Mouse (Mus musculus) CH12.LX (cell line): ENCODE results near the gene 1700018B08Rik. TPM values are rescaled to one million over a fixed set of nuclear protein-coding genes. Genes with fewer than 3 reads are reported as not detected.

Experiments
- DNase-seq: peaks from one replicate; pipeline ENCODE4 v3.0.0-alpha.2; 2013; ENCODE audit errors: extremely low read depth
- H3K27ac ChIP-seq: 2 replicates; pipeline ENCODE4 v1.5.1; 2012; ENCODE audit warnings: low read depth, mild to moderate bottlenecking, control low read depth, moderate library complexity; ENCODE audit not compliant: insufficient read depth
- H3K27me3 ChIP-seq: replicated peaks from 2 replicates; pipeline ENCODE3; 2012; ENCODE audit warnings: inconsistent platforms
- H3K36me3 ChIP-seq, 2 experiments: replicated peaks in 1 of 2; 2 replicates each; pipeline versions ENCODE3 to v1.6.1; 2012; ENCODE audit warnings: inconsistent platforms in 1 of 2, low read length in 1 of 2, mild to moderate bottlenecking in 1 of 2, mixed read lengths in 1 of 2, moderate library complexity in 1 of 2; ENCODE audit not compliant: control insufficient read depth in 1 of 2, insufficient read depth in 1 of 2
- H3K4me1 ChIP-seq, 2 experiments: 2 replicates each; pipeline ENCODE4 v1.6.1; 2012; ENCODE audit warnings: inconsistent platforms in 1 of 2, moderate library complexity in 1 of 2; ENCODE audit not compliant: insufficient read depth in 2 of 2, control insufficient read depth in 1 of 2
- H3K4me2 ChIP-seq: 2 replicates; pipeline ENCODE4 v1.6.1; 2012; ENCODE audit warnings: low read depth, mild to moderate bottlenecking, control low read depth; ENCODE audit not compliant: poor library complexity, insufficient read depth, severe bottlenecking
- H3K4me3 ChIP-seq, 3 experiments: fragments of 150-350 bp in 1 of 3; sonication (generic) in 1 of 3; replicated peaks in 1 of 3; 2 replicates each; pipeline versions ENCODE3 to v1.5.1; 2011 to 2012; ENCODE audit warnings: low read depth in 2 of 3, low read length in 2 of 3, mild to moderate bottlenecking in 2 of 3, moderate library complexity in 2 of 3, control low read depth in 1 of 3, improper control_type of control experiment in 1 of 3, inconsistent platforms in 1 of 3, mixed read lengths in 1 of 3; ENCODE audit not compliant: poor library complexity in 1 of 3
- H3K79me2 ChIP-seq: replicated peaks from 2 replicates; pipeline ENCODE4 v1.6.1; 2012; ENCODE audit warnings: mild to moderate bottlenecking, moderate library complexity; ENCODE audit not compliant: control insufficient read depth, poor library complexity, insufficient read depth, severe bottlenecking; ENCODE audit errors: extremely low read depth
- H3K9ac ChIP-seq: 2 replicates; pipeline ENCODE4 v1.6.1; 2012; ENCODE audit warnings: low read depth, mild to moderate bottlenecking, control low read depth, moderate library complexity; ENCODE audit not compliant: insufficient read depth
- H3K9me3 ChIP-seq: replicated peaks from 2 replicates; pipeline ENCODE3; 2012; ENCODE audit warnings: low read length, inconsistent platforms, mixed read lengths
- BHLHE40 ChIP-seq: IDR thresholded peaks from 2 replicates; pipeline ENCODE4 v1.6.1; 2011; ENCODE audit warnings: mild to moderate bottlenecking, low read depth, low read length, improper control_type of control experiment
- CHD1 ChIP-seq: IDR thresholded peaks from 2 replicates; pipeline ENCODE4 v1.6.1; 2012; ENCODE audit warnings: low read depth, low read length, improper control_type of control experiment, inconsistent platforms
- CHD2 ChIP-seq: IDR thresholded peaks from 2 replicates; pipeline ENCODE4 v1.6.1; 2011; ENCODE audit warnings: low read length, improper control_type of control experiment
- EP300 ChIP-seq: IDR thresholded peaks from 2 replicates; pipeline ENCODE4 v1.6.1; 2011; ENCODE audit warnings: low read length, improper control_type of control experiment
- ETS1 ChIP-seq: conservative IDR thresholded peaks from 2 replicates; pipeline ENCODE4 v1.6.1; 2012; ENCODE audit warnings: low read depth, mild to moderate bottlenecking, inconsistent platforms, low read length, improper control_type of control experiment, moderate library complexity
- HCFC1 ChIP-seq: IDR thresholded peaks from 2 replicates; pipeline ENCODE4 v1.6.1; 2012; ENCODE audit warnings: low read depth, mild to moderate bottlenecking, inconsistent platforms, low read length, improper control_type of control experiment
- IRF4 ChIP-seq: IDR thresholded peaks from 2 replicates; pipeline ENCODE4 v1.6.1; 2014; ENCODE audit warnings: low read depth, mild to moderate bottlenecking, inconsistent platforms, low read length, improper control_type of control experiment
- JUND ChIP-seq: conservative IDR thresholded peaks from 2 replicates; pipeline ENCODE4 v1.6.1; 2011; ENCODE audit warnings: low read depth, low read length, improper control_type of control experiment
- MAFK ChIP-seq: IDR thresholded peaks from 2 replicates; pipeline ENCODE4 v1.6.1; 2011; ENCODE audit warnings: low read length, improper control_type of control experiment; ENCODE audit not compliant: insufficient replicate concordance
- MAZ ChIP-seq: IDR thresholded peaks from 2 replicates; pipeline ENCODE4 v1.6.1; 2012; ENCODE audit warnings: low read depth, mild to moderate bottlenecking, inconsistent platforms, low read length, improper control_type of control experiment, moderate library complexity
- MEF2A ChIP-seq: IDR thresholded peaks from 2 replicates; pipeline ENCODE4 v1.6.1; 2014; ENCODE audit warnings: low read depth, mild to moderate bottlenecking, inconsistent platforms, low read length, improper control_type of control experiment, borderline replicate concordance
- NELFE ChIP-seq: IDR thresholded peaks from 2 replicates; pipeline ENCODE4 v1.6.1; 2011; ENCODE audit warnings: low read depth, low read length, improper control_type of control experiment
- RAD21 ChIP-seq: IDR thresholded peaks from 2 replicates; pipeline ENCODE4 v1.6.1; 2011; ENCODE audit warnings: low read depth, mild to moderate bottlenecking, low read length, improper control_type of control experiment, moderate library complexity
- RCOR1 ChIP-seq: conservative IDR thresholded peaks from 2 replicates; pipeline ENCODE4 v1.6.1; 2012; ENCODE audit warnings: low read depth, mild to moderate bottlenecking, inconsistent platforms, low read length, improper control_type of control experiment
- SMC3 ChIP-seq: IDR thresholded peaks from 2 replicates; pipeline ENCODE4 v1.6.1; 2011; ENCODE audit warnings: low read depth, low read length, improper control_type of control experiment
- TBP ChIP-seq: conservative IDR thresholded peaks from 2 replicates; pipeline ENCODE4 v1.6.1; 2011; ENCODE audit warnings: low read depth, low read length, improper control_type of control experiment
- TCF12 ChIP-seq: IDR thresholded peaks from 2 replicates; pipeline ENCODE4 v1.6.1; 2014; ENCODE audit warnings: low read depth, mild to moderate bottlenecking, inconsistent platforms, low read length, improper control_type of control experiment
- UBTF ChIP-seq: IDR thresholded peaks from 2 replicates; pipeline ENCODE4 v1.6.1; 2012; ENCODE audit warnings: low read depth, mild to moderate bottlenecking, inconsistent platforms, low read length, improper control_type of control experiment, moderate library complexity
- USF1 ChIP-seq: IDR thresholded peaks from 2 replicates; pipeline ENCODE4 v1.6.1; 2014; ENCODE audit warnings: low read depth, mild to moderate bottlenecking, inconsistent platforms, low read length, improper control_type of control experiment
- USF2 ChIP-seq: conservative IDR thresholded peaks from 2 replicates; pipeline ENCODE4 v1.6.1; 2011; ENCODE audit warnings: low read depth, low read length, improper control_type of control experiment
- ZMIZ1 ChIP-seq: IDR thresholded peaks from 2 replicates; pipeline ENCODE4 v1.6.1; 2012; ENCODE audit warnings: low read depth, mild to moderate bottlenecking, inconsistent platforms, low read length, improper control_type of control experiment
- dilution Hi-C: fragments of 300-500 bp; cut with MboI; formaldehyde crosslinking; loops from 2 replicates; pipeline ENCODE4 v1.14.3; 2020; ENCODE audit warnings: low sequenced_read_pairs; ENCODE audit not compliant: extremely low pct_unique_long_range_greater_than_20kb, extremely low pct_ligation_motif_present
- in situ Hi-C: fragments of 300-500 bp; cut with MboI; formaldehyde crosslinking; loops from 3 replicates; pipeline ENCODE4 v1.14.3; 2019; ENCODE audit warnings: low sequenced_read_pairs, low pct_ligation_motif_present, low pct_unique_long_range_greater_than_20kb, mixed read lengths
- polyA plus RNA-seq: library from polyadenylated mRNA; unstranded; fragments of >175 nt; gene quantifications from 2 replicates; pipeline ENCODE4 v1.2.1, GENCODE M21; 2012; ENCODE audit warnings: low read depth; ENCODE audit not compliant: insufficient read length
- total RNA-seq, 2 experiments: library from RNA; depleted of rRNA; stranded (reverse); fragments of 300-350 nt in 1 of 2; fragments of >200 nt in 1 of 2; gene quantifications; 2 replicates each; pipeline ENCODE4 v1.2.3; 2012 to 2014

Gene 1700018B08Rik
- total and polyA plus RNA-seq, 3 experiments, result not detected

DNA sequence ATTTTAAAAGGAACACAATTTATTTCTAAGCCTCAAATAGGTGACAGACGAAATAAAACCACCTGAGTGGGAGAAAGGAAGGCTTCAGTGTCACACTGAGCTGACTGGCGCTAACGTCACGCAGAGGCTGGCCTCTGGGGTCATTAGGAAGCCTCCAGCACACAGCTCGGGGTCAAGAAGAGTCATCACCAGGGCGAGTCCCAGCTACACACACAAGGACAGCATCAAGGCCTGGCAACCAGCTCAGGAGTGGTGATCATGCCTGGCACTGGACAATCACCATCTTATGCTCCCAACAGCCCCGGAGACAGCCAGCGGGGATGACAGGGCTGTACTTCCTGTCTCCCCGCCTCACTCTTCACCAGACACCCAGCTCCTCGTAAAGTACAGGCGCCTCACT, 13.6 kb upstream of the 1700018B08Rik start:
- H3K27ac ChIP-seq, result no peak overlapping the region
- dilution Hi-C loops, result no loop called here

DNA sequence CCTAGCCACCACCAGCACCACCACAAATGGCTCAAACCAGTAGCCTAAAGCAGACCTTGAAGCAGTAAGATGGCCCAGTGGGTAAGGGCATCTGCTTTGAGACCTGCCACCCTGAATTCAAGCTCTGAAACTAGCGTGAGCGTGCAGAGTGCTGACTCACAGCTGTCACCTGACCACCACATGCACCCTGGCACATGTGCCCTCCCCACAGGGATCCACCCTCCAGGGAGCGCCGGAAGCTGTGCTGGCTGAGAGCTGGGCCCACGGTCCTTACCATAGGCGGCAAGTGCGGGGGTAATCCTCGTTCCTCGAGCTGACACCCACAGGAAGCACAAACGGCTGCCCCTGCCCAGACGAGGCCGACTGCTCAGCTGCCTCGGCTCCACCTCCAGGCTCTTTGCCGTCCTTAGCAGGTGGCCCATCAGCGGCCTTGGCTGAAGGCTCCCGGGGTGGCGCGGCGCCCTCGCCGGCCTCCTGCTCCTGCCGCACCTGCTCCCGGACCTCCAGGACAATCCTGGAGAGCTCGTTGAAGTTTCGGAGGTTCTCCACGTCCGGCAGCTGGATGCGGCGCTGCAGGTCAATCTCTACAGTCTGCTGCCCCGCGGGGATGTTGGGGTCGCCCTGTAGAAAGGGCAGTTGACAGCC, 9.8 kb upstream of the 1700018B08Rik start:
- Histone ChIP-seq H3K9me3 (no peaks in the 10 kb centered on the region), H3K27ac (no peak overlapping the region), H3K4me2 (no peak overlapping the region), H3K4me1 (no peaks in the 10 kb centered on the region), H3K27me3 (no peaks in the 10 kb centered on the region), H3K36me3 (peaks cover 64 to 93% of the 10 kb centered on the region in 2 experiments), H3K4me3 (no peak overlapping the region), H3K9ac (no peak overlapping the region), H3K79me2 (no peaks in the 10 kb centered on the region)
- in situ Hi-C loops, result no loop called here
- DNase-seq, result no peak
- TF ChIP-seq TBP (no peak), BHLHE40 (no peak), EP300 (no peak), TCF12 (no peak), CHD2 (no peak), HCFC1 (no peak), JUND (no peak), RAD21 (no peak), SMC3 (no peak), NELFE (no peak), ETS1 (no peak)
- TF ChIP-seq, all 38 proteins: peak for 0
- dilution Hi-C loops, result no loop called here

More for the DNA sequence above, 13.6 kb upstream of the 1700018B08Rik start:
- H3K36me3 ChIP-seq, result peaks cover 51 to 89% of the 10 kb centered on the region in 2 experiments
- H3K4me1 ChIP-seq, result no peaks in the 10 kb centered on the region
- H3K9me3 ChIP-seq, result no peaks in the 10 kb centered on the region
- in situ Hi-C loops, result loop anchor here (5.0 kb wide), 1 partner anchor 35 kb away; the partner anchor contains the start of gene Map1lc3b
- H3K9ac ChIP-seq, result no peak overlapping the region
- H3K4me3 ChIP-seq, result no peak overlapping the region
- H3K79me2 ChIP-seq, result no peaks in the 10 kb centered on the region
- no peaks in the 10 kb centered on the region for H3K27me3 ChIP-seq
- DNase-seq, result no peak
- no peak overlapping the region for H3K4me2 ChIP-seq
- TF ChIP-seq IRF4 (no peak), USF2 (no peak), RCOR1 (no peak), MEF2A (no peak), CHD1 (no peak), USF1 (no peak), MAZ (no peak), RAD21 (no peak), EP300 (no peak), ZMIZ1 (no peak), ETS1 (no peak), MAFK (no peak), HCFC1 (no peak), UBTF (no peak), SMC3 (no peak)
